Mouse (Mus musculus): ENCODE measurements around the gene Zeb2.

- TF ChIP-seq CTCF (IDR thresholded peaks at IDR 0.05; ENCODE audit: borderline replicate concordance, control insufficient read depth, extremely low read depth, insufficient read depth, low read length, poor library complexity), result no peak
- no peak for TF ChIP-seq POLR2A (IDR thresholded peaks at IDR 0.05; ENCODE audit: control insufficient read depth, extremely low read depth, insufficient read depth, low read length, poor library complexity)
Observed at GRCm38 (mm10) chr2:45125181-45125580, 8.0 kb upstream of the Zeb2 start.

Measured in thymus, adult 2 months (tissue).